Mouse (Mus musculus): ENCODE results near the gene Fam20b. TPM values are rescaled to one million over a fixed set of nuclear protein-coding genes. Genes with fewer than 3 reads are reported as not detected.
A peak's percentile ranks its signal among the peaks of the same experiment; 100 is the strongest.

Fam20b gene
- polyA plus RNA-seq, 1 experiment from 2014 or later, result 23.1 TPM

DNA sequence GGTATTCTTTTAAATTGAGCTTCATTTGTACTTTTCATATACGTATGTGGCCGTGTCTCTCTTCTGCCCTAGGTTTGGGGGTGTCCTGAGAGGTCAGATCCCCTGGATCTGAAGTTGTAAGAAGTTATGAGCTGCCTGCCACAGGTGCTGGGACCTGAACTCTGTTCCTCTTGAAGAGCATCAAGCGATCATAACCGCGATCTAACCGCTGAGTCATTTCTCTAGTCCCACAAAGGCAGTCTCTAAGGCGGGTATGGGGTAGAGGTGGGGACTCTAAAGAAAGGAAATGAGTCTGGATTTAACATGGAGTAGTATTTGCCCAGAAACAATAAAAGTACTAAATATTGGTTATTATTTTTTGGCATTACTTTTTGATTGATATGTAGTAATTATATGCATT is 34.1 kb upstream of the Fam20b start:
- Histone ChIP-seq H3K4me2 (ENCODE audit: low read depth, low read length) (no peak overlapping the region), H3K9me3 (replicated peaks; ENCODE audit: control insufficient read depth, low read length) (no peaks in the 10 kb centered on the region), H3K27me3 (ENCODE audit: control insufficient read depth, insufficient read depth, low read length) (no peaks in the 10 kb centered on the region), H3K4me1 (ENCODE audit: control insufficient read depth, insufficient read depth, low read length) (peaks cover 22% of the 10 kb centered on the region), H3K36me3 (ENCODE audit: control insufficient read depth, insufficient read depth) (no peaks in the 10 kb centered on the region), H3K9ac (ENCODE audit: low read length) (no peak overlapping the region), H3K27ac (ENCODE audit: low read length) (no peak overlapping the region), H3K4me3 (ENCODE audit: low read length) (no peak overlapping the region)
- no peak for ATAC-seq (replicated peaks; ENCODE audit: extremely low read depth, insufficient read depth, low FRiP score)
- WGBS, result 89% methylated on average over 7 of the region's 7 CpGs

DNA sequence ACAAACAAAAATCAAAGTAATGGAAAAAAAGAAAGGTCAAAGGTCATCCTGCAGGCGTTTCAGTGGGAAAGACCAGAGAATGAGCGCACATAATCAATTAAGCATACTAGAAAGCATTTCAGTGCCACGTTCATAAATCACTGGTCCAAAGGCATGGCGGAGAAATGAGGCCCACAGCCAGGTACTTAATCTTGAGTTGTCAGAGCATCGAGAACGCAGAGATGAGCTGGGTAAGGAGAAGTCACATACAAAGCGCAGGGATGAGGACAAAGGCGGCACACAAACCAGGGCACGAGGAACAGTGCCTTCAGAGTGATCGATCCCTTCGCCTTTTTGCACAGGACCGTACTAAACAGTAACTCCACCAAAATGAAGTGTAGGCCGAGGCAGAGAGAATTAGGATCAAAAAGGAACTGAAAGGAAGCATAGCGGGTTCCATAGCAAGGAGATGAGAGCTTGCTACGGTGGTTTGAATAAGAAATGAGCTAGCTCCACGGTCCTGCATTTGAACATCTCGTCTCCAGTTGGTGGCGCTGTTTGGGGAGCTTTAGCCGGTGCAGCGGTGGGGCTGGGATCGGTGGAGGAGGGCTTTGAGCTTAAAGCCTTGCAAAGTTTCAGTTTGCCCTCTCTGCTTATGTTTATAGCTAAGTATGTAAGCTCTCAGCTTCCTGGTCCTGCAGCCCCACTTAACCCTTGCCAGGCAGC is 33.3 kb upstream of the Fam20b start:
- ATAC-seq (replicated peaks; ENCODE audit: extremely low read depth, insufficient read depth, low FRiP score), result peak; percentile 74
- 21% methylated on average over 21 of the region's 21 CpGs for WGBS

DNA sequence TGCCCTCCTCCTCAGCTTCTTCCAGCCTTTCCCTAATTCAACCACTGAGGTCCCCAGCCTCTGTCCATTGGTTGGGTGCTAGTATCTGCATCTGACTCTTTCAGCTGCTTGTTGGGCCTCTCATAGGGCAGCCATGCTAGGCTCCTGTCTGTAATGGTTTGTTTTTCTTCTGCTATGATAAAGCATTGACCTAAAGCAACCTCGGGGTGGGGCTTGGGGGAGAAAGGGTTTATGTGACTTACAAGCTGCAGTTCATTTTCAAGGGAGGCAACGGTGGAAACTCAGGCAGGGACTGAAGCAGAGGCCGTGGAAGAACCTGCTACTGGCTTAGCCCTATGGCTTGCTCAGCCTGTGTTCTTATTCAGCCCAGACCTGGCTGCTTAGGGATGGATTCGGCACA is 31.4 kb upstream of the Fam20b start:
- WGBS, result 53% methylated on average over 4 of the region's 4 CpGs
- Histone ChIP-seq H3K4me3 (ENCODE audit: low read length) (no peak overlapping the region), H3K4me2 (ENCODE audit: low read depth, low read length) (no peak overlapping the region), H3K27me3 (ENCODE audit: control insufficient read depth, insufficient read depth, low read length) (no peaks in the 10 kb centered on the region), H3K36me3 (ENCODE audit: control insufficient read depth, insufficient read depth) (no peaks in the 10 kb centered on the region), H3K4me1 (ENCODE audit: control insufficient read depth, insufficient read depth, low read length) (peaks cover 21% of the 10 kb centered on the region), H3K9me3 (replicated peaks; ENCODE audit: control insufficient read depth, low read length) (no peaks in the 10 kb centered on the region), H3K9ac (ENCODE audit: low read length) (no peak overlapping the region), H3K27ac (ENCODE audit: low read length) (no peak overlapping the region)
- ATAC-seq (replicated peaks; ENCODE audit: extremely low read depth, insufficient read depth, low FRiP score), result no peak

More for the DNA sequence above, 33.3 kb upstream of the Fam20b start:
- Histone ChIP-seq H3K27ac (ENCODE audit: low read length) (no peak overlapping the region), H3K9ac (ENCODE audit: low read length) (peak overlapping the region; percentile 61), H3K36me3 (ENCODE audit: control insufficient read depth, insufficient read depth) (no peaks in the 10 kb centered on the region), H3K4me3 (ENCODE audit: low read length) (peak overlapping the region; percentile 40), H3K9me3 (replicated peaks; ENCODE audit: control insufficient read depth, low read length) (no peaks in the 10 kb centered on the region), H3K27me3 (ENCODE audit: control insufficient read depth, insufficient read depth, low read length) (no peaks in the 10 kb centered on the region), H3K4me2 (ENCODE audit: low read depth, low read length) (peak overlapping the region; percentile 61), H3K4me1 (ENCODE audit: control insufficient read depth, insufficient read depth, low read length) (peaks cover 22% of the 10 kb centered on the region)

DNA sequence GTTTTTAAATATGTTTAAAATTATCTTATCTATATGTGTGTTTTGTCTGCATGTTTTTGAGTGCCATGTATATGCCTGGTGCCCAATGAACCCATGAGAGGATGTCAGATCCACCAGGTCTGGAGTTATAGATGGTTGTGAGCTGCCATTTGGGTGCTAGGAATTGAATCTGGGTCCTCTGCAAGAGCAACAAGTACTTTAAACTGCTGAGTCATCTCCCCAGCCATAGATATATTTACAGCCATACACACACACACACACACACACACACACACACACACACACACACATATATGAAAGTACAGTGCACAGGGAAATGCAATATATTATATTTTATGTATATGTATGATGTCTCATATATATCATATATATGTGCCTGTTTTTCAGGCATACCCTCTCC is 30.2 kb upstream of the Fam20b start:
- H3K4me3 ChIP-seq (ENCODE audit: low read length), result no peak overlapping the region
- no peak overlapping the region for H3K4me2 ChIP-seq (ENCODE audit: low read depth, low read length)
- ATAC-seq (replicated peaks; ENCODE audit: extremely low read depth, insufficient read depth, low FRiP score), result no peak
- H3K27me3 ChIP-seq (ENCODE audit: control insufficient read depth, insufficient read depth, low read length), result no peaks in the 10 kb centered on the region
- no peak overlapping the region for H3K9ac ChIP-seq (ENCODE audit: low read length)
- H3K36me3 ChIP-seq (ENCODE audit: control insufficient read depth, insufficient read depth), result no peaks in the 10 kb centered on the region
- H3K27ac ChIP-seq (ENCODE audit: low read length), result no peak overlapping the region
- H3K9me3 ChIP-seq (replicated peaks; ENCODE audit: control insufficient read depth, low read length), result no peaks in the 10 kb centered on the region
- peaks cover 18% of the 10 kb centered on the region for H3K4me1 ChIP-seq (ENCODE audit: control insufficient read depth, insufficient read depth, low read length)

DNA sequence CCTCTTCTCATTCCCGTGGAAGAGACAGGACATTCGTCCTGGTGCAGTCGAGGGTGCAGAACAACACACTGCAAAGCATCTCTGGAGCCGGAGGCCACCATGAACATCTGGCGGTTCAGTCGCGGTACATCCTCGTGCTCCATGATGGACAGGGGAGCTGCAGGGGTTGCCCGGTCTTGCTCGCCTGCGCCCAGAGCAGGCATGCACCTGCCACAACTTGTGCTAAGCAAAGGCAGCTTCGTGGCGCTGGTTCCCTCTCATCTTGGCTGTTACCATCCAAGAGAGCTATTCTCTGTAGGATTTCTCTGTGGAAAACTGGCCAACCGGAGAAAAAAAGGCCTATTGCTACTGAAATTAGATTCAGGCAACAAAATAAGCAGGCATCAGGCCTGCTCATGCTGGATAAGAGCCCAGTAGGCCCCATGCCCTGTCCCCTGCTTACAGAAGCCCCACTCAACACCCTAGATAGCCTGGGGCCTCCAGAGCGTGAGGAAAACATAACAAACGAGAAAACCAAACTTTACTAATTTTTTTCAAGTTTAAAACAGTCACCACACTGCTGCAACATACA is 29.6 kb upstream of the Fam20b start:
- Histone ChIP-seq H3K27me3 (ENCODE audit: control insufficient read depth, insufficient read depth, low read length) (no peaks in the 10 kb centered on the region), H3K4me3 (ENCODE audit: low read length) (no peak overlapping the region)

DNA sequence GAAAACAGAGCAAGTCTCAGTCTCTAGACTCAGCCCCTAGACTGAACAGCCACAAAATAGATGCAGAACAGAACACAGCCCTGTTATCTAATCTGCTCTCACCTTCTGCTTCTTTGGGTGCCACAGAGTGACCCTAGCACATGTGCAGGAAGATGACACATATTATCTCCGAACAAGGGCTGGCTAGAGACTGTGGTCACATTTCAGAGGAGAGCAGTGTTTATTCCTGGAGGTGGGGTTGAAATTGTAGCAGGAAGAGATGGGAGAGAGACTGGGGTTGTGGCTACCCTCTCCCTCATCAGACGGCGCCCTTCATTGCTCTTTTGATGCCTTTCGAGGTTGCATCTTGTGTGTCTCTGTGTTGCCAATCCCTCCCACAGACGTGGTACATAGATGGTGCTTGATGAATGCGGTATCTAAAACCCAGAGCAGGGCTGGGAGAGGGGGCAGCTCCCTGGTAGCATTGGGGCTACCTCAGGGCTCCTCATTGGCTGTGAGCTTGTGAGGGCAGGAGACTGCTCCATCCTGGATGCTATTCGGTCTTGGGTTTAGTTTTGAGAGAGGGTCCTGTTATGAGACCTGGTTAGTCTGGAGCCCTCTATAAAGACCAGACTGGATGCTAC is 26.4 kb upstream of the Fam20b start:
- H3K4me1 ChIP-seq (ENCODE audit: control insufficient read depth, insufficient read depth, low read length), result peaks cover 11% of the 10 kb centered on the region
- WGBS, result 54% methylated on average over 7 of the region's 7 CpGs
- no peak for ATAC-seq (replicated peaks; ENCODE audit: extremely low read depth, insufficient read depth, low FRiP score)
- no peaks in the 10 kb centered on the region for H3K9me3 ChIP-seq (replicated peaks; ENCODE audit: control insufficient read depth, low read length)
- no peak overlapping the region for H3K4me3 ChIP-seq (ENCODE audit: low read length)
- no peak overlapping the region for H3K4me2 ChIP-seq (ENCODE audit: low read depth, low read length)
- H3K27me3 ChIP-seq (ENCODE audit: control insufficient read depth, insufficient read depth, low read length), result no peaks in the 10 kb centered on the region
- no peak overlapping the region for H3K27ac ChIP-seq (ENCODE audit: low read length)
- H3K36me3 ChIP-seq (ENCODE audit: control insufficient read depth, insufficient read depth), result no peaks in the 10 kb centered on the region
- no peak overlapping the region for H3K9ac ChIP-seq (ENCODE audit: low read length)

More for the DNA sequence above, 29.6 kb upstream of the Fam20b start:
- Histone ChIP-seq H3K27ac (ENCODE audit: low read length) (no peak overlapping the region), H3K4me2 (ENCODE audit: low read depth, low read length) (no peak overlapping the region), H3K36me3 (ENCODE audit: control insufficient read depth, insufficient read depth) (no peaks in the 10 kb centered on the region), H3K9ac (ENCODE audit: low read length) (no peak overlapping the region), H3K4me1 (ENCODE audit: control insufficient read depth, insufficient read depth, low read length) (peaks cover 18% of the 10 kb centered on the region), H3K9me3 (replicated peaks; ENCODE audit: control insufficient read depth, low read length) (no peaks in the 10 kb centered on the region)
- no peak for ATAC-seq (replicated peaks; ENCODE audit: extremely low read depth, insufficient read depth, low FRiP score)
- WGBS, result 74% methylated on average over 16 of the region's 16 CpGs

DNA sequence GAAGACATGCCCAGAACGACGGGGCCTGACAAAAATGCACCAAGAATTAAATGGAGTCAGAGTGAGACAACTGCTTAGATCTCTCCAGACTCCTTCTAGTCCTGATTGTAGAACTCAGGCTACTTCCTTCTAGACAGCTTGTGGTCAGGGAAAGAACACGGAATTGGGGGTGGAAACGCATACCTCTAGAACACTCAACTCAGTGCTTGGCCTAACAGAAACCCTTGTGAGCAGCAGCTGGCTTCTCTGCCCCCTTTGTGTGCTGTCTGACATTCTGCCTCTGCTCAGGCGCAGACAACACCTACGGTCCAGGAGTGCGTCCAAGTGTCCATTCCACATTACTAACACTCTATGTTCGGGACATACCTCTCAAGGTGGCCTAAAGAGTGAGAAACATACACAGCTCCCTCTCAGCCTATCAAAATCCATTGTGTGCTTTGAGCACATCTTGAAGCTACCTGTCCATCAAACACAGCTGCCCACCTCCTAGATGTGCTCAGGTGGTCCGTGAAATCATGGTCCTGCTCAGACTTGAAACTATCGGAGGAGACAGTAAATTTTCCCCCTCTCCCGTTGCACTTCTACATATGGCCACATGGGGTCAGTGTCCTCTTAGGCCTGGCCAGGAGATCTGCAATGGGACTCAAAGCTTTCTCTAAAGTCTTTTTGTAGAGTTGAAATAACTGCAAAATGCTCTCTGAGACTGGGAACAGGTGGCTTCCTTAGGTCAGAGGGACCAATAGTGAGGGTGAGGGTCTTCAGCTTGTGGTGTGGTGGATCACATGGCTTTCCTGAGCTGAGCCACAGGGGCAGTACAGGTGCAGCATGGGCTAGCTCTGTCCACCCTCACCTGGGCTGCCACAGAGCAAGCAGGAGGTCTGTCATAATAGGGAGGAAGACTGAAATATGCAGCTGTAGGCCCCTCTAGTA is 22.9 kb upstream of the Fam20b start:
- H3K27ac ChIP-seq (ENCODE audit: low read length), result no peak overlapping the region
- H3K4me2 ChIP-seq (ENCODE audit: low read depth, low read length), result no peak overlapping the region
- peaks cover 6% of the 10 kb centered on the region for H3K4me1 ChIP-seq (ENCODE audit: control insufficient read depth, insufficient read depth, low read length)
- no peak overlapping the region for H3K4me3 ChIP-seq (ENCODE audit: low read length)
- no peaks in the 10 kb centered on the region for H3K36me3 ChIP-seq (ENCODE audit: control insufficient read depth, insufficient read depth)
- peak; percentile 55 for ATAC-seq (replicated peaks; ENCODE audit: extremely low read depth, insufficient read depth, low FRiP score)
- no peaks in the 10 kb centered on the region for H3K27me3 ChIP-seq (ENCODE audit: control insufficient read depth, insufficient read depth, low read length)
- H3K9ac ChIP-seq (ENCODE audit: low read length), result no peak overlapping the region
- no peaks in the 10 kb centered on the region for H3K9me3 ChIP-seq (replicated peaks; ENCODE audit: control insufficient read depth, low read length)
- 51% methylated on average over 11 of the region's 11 CpGs for WGBS

DNA sequence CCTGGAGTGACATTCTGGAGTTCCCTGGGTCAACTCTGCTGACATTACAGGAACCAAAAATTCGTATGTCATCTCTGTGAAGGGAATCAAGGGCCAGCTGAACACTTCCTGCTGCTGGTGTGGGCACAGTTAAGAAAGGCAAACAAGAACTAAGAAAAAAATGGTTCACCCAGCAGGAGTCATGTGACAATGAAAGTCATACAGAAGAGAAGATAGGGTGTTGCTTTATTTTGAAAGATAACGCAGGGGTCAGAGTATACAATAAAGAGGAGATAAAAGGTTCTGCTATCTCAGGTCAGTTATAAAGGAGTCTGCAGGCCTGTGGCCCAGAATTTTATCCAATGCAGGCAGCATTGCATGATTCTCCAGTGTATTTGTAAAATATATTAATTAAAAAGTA is 16.9 kb upstream of the Fam20b start:
- Histone ChIP-seq H3K4me1 (ENCODE audit: control insufficient read depth, insufficient read depth, low read length) (peaks cover 10% of the 10 kb centered on the region; the same call in 1 of the 2 replicates), H3K9ac (ENCODE audit: low read length) (no peak overlapping the region), H3K4me2 (ENCODE audit: low read depth, low read length) (no peak overlapping the region), H3K27me3 (ENCODE audit: control insufficient read depth, insufficient read depth, low read length) (no peaks in the 10 kb centered on the region), H3K36me3 (ENCODE audit: control insufficient read depth, insufficient read depth) (no peaks in the 10 kb centered on the region), H3K27ac (ENCODE audit: low read length) (no peak overlapping the region), H3K9me3 (replicated peaks; ENCODE audit: control insufficient read depth, low read length) (no peaks in the 10 kb centered on the region), H3K4me3 (ENCODE audit: low read length) (no peak overlapping the region)
- ATAC-seq (replicated peaks; ENCODE audit: extremely low read depth, insufficient read depth, low FRiP score), result no peak
- 56% methylated on average over 2 of the region's 2 CpGs for WGBS
